Mouse (Mus musculus): Measurements from ENCODE around the gene Agbl4. TPM values are rescaled to one million over a fixed set of nuclear protein-coding genes. Genes with fewer than 3 reads are reported as not detected.

Gene Agbl4
- polyA plus RNA-seq, 2 experiments from 2014 or later: not detected

DNA sequence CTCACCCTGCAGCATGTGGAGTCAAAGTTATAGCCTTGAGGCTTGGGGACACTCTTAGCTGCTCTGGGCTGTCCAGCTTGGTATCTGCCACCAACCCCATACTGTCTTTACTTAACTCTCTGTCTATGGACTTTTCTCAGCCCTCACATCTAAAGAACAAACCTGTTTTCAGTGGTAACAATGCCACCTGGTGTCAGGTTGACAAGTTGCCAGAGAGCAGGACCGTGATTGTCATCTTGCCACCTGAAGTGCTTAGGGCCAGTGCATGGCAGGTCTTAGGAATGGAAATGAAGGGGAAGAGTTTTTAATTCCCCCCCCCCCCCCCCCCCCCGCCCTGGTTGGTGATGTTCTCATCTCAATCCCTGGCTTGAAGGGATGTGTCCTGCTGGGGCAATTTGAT, 1112.7 kb downstream of the Agbl4 start:
- no peak for ATAC-seq

DNA sequence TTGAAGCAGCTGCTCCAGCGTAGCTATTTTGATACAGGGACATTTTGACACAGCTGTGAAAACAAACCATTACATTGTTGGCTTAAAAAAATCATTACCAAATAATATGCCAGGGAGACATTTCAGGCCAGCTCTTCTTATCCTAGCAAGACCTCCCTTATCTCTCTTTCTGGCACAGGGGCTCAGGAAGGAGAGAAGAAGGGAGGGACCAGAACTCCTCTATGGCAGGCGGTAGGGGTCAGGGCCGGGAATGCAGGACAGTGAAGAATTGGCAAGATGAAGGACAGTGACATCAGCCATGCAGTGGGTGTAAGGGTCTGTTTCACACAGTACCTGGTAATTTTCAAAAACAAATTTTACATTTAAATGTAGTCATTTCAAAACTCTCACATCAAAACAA, 1116.5 kb downstream of the Agbl4 start:
- ATAC-seq: no peak

DNA sequence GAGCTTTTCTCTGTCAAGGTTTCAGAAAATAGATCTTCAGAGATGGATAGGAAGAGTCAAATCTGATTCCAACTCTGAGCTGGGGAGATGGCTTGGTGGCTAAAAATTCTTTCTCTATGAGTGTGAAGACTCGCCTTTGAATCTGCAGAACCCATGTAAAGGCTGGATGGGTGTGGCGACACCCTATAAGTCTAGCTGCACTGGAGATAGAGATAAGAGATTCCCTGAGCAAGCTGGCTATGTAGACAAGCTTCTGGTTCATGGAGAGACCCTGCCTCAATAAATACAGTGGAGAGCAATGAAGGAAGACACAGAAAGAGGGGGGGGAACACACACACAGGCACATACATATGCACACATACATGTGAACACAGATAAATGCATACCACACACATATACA, 1118.7 kb downstream of the Agbl4 start:
- no peak for ATAC-seq

DNA sequence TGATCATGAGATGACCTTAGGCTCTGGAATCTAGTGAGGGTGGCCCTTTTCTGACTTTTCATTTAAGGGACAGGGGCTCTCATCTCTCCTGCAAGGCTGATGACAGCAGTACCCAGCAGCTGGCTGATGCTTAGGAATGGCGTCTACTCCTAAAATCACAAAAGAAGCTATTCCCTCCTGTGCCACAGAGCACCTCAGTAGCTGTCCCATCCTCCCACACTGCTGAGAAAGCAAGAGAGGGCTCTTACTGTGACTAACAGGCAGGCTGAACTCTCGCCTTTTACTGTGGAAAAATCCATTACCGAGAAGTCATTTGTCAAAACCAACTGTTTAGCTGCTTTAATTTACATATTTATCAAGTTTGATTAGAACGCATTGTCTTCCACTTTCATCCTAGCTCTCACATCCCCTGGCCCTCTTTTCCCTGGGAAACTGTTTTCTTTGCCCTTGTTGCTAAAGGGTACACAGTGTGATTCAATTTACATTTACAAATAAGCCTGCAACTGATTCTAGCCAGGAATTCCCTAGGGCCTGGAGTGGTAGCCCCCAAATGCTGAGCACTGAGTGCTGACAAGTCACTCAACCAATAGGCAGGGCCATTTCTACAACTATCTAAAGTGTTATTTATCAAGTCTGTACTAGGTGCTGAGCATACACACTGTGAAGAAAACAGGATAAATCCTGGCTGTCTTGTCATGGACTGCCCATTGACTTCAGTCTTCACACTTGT, 1119.8 kb downstream of the Agbl4 start:
- ATAC-seq: no peak

DNA sequence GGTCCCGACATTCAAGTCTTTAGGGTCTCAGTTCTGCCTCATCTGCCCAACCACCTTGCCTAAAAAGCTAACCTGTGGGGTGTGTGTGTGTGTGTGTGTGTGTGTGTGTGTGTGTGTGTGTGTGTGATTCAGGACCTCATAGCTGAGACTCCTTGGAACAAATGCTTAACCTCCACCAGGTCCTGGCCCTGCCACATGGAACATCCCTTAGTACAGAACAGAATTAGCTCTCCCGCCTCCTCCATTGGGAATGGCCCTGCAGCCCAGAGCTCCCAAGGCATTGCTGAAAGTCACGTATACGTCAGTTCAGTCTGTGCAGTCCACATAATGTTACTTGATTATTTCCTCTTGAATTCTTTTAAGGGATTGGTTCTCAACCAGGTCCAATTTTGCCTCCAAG, 1120.7 kb downstream of the Agbl4 start:
- no peak for ATAC-seq

DNA sequence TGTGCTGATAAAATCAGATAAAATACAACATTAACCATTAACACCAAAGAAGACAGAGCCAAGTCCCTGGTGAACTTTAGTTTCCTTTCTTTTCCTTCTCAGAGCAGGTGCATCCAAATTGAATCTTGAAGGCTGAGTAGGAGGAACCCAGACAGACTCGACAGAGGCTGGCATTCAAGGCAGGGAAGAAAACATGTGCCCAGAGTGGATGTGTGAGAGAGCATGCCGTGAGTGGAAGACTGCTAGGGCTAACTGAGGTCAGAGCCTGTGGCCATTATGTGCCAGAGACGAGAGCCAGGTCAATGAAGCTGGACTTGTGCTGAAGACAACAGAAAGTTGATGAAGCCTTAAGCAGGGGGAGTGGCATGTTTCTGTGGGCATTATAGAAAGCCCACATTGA, 1121.8 kb downstream of the Agbl4 start:
- no peak for ATAC-seq

DNA sequence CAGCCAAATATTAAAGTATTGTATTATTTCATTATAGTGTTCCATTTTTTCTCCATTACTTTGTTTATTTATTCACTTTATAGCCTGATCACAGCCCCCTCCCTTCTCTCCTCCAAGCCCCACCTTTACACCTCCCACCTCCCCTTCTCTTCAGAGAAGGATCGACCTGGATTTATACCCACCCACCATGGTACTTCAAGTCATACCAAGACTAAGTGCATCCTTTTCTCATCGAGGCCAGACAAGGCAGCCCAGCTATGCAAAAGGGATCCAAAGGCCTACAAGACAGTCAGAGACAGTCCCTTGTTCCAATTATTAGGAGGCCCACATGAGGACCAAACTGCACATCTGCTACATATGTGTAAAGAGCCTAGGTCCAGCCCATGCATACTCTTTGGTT, 1122.5 kb downstream of the Agbl4 start:
- ATAC-seq: no peak

DNA sequence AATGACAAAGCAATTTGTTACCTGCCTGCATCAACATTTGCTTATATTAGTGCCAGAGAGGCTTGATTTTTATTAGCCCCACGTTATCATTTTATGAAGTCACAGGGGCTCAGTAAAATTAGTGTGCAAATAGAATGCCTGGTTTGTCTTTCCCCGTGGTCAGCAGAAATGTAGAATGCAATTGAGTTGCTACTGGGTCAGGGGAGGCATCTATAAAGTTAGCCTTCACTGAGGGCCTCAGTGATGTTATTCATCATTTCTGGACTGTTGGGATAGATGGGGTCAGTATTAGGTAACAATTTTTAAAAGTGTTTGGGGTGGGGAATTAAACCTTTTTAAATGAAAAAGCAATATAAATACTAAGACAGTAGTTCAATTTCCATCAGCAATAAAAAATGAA, 1125.5 kb downstream of the Agbl4 start:
- no peak for ATAC-seq

DNA sequence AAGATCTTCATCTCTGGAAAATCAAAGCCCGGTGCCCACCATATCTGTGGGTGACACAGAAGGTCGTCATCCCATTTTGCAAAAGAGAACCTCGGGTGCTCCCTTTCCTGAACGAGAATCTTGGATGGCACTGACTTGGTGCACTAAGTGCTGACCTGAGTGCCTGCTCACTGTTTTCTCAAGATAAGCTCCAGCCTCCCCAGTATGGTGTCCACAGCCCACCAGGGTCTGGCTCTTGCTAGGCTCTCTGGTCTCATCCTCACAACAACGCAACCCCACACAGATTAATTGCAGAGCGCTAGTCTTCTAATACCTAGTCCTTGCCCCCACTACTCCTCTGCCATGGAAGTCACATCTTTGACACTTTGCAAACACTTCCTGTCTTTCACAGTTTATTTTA, 1131.5 kb downstream of the Agbl4 start:
- ATAC-seq: no peak

DNA sequence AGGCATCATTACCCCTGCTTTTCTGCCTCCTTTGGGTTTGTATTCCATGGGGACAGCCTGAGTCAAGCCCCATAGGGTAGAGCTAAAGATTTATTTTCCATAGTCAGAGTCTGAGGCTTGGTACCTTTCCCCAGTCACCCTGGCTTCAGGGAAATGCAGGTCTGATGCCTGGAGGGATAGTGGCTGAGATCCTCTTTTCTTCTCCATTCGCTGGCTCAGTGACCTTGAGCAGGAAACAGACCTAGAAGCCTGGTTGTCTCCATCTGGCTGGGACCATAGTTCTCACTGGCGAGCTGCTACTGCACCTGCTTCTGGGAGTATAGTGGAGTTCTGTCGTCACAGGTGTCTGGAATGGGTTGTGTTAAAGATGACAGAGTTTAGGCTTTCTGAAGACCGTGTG, 1132.5 kb downstream of the Agbl4 start:
- no peak for ATAC-seq

DNA sequence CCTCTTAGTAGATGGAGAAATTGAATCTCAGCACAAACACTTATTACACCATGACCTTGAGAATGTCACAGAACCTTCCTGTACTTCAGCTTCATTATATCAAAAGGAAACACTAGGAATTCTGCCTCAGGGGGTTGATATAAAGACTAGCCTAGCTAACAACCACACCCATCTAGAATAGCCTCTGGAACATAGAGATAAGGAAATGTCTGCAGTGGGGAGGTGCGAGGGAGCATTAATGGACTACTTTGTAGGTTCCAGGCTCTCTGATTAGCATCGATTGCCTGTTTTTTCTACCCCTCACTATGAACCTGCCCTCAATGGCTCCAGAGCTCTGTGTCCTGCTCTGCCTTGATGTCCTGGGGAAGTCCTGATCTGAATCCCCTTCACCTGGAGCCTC, 1133.1 kb downstream of the Agbl4 start:
- no peak for ATAC-seq

DNA sequence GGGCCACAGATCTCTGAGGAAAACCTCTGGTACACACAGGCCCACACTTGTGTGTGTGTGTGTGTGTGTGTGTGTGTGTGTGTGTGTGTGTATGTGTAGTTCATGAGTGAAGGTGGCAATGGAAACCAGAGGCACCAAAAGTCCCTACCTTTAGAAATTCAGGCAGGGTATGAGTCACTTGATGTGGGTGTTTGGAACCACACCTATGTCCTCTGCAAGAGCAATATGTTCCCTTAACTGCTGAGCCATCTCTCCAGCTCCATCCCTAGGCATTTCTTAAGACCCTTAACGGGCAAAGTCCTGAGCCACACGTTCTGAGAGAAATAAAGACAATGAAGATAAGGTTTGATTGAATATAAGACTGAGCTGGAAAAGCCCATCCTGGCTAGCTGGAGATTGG, 1147.2 kb downstream of the Agbl4 start:
- ATAC-seq: no peak

DNA sequence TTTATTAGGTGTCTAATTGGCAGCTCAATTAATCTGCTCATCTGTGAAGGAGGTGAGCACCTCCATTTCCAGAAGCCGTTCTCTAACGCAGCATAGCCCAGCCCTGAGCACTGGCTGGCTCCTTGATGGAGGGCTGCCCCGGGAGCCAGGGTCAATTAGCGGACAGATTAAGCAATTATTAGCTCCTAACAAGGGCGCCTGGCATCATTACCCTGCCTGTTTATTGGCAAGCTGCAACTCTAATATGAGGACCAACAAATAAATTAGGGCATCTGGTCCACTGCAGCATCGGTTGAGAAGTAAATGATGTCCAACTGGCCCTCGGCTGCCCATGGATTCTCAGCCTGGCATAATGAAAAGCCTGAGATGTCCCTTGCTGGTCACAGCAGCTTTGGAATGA, 1148.5 kb downstream of the Agbl4 start:
- no peak for ATAC-seq

DNA sequence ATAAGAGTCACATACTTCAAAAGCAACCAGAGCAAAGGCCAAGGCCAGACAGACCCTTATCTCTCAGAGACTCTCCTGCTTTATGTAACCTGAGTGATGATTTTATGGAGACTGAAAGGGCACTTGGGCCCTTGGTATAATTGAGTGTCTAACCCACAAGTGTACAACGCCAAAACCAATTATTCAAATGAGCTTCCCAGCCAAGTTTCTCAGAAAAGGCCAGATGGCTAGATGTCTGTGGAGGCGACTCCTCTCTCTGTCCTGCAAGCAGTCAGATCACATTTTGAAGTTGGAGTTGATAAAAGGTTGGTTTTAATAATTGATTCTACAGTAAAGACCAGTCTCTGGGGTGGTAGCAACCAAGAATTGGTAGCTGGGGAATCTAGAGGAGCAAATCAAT, 1158.0 kb downstream of the Agbl4 start:
- ATAC-seq: no peak

DNA sequence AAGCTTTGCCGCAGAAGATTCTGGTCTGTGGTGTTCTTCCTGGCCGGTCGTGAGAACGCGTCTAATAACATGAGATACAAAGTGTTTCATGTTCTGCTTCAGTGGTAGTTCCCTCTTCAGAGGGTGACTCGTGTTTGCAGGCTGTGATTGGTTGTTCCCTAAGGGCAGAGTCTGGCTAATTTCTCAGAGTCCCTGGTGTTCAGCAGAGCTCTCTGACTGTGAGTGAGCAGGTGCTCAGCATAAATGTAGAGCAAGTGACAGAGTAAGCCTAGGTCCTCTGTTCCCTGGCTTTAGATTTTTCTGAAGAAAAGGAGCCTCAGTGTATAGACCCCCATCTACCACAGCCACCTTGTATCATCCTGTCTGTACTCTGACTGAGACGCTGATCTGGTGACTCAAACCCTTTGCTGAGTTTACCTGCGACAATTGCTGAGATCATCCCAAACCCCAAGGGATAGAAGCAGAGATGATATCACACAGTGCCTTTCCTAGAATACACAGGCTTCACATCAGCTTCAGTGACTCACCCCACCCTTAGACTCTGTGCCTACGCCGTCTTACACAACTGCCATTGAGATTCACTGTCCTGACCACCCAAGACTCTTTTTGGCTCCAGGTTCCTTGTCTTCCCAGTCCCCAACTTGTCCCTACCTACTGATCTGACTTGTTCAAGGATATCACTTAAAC, 1179.8 kb downstream of the Agbl4 start:
- ATAC-seq: no peak

DNA sequence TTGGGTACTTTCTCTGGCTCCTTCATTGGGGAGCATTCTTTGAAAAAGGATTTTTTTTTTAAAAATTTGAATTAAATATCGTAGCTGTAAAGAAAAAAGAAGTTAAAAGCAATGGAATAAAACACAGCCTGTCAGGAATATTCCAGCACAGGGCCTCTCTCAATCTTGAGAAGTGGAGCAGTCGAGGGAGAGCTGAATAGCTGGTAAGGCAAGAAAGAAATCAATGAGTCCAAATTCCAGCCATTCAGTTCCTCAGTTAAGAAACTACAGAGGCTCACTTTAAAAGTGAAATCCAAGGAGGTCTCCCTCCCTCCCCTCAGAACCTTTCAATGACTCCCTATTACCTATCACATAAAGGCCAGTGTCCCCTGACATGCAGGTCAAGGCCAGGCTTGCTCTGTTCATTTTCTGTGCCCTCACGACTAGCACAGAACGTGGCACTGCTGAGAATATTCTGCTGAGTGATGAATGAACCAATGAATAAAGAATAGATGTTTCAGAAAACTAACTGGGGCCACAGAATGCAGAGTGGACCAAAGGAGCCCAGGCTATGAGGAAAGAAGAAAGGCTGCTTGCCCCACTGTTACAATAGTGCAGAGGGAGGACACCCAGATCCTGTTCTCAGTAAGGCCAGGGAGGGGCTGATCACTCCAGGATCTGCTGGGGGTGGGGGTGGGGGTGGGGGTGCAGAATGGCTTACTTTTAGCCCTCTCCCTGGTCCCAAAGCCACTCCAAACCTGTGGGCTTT, 1181.8 kb downstream of the Agbl4 start:
- ATAC-seq: no peak

DNA sequence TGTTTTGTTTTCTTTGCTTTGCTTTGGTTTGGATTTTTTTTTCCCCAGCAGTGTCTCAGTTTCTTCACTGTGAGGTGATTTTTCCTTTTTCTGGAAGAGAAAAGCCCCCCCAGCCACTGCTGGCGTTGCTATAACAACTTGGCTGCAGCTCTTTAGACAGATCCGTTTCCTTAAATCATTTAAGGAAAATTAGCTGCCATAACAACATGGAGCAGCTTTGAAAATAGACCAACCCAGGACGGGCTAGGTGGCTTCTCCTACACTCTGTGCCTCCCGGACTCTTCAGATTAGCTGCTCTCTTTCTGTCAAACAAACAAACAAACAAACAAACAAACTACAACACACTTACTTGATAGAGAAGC, 1182.4 kb downstream of the Agbl4 start:
- no peak for ATAC-seq

DNA sequence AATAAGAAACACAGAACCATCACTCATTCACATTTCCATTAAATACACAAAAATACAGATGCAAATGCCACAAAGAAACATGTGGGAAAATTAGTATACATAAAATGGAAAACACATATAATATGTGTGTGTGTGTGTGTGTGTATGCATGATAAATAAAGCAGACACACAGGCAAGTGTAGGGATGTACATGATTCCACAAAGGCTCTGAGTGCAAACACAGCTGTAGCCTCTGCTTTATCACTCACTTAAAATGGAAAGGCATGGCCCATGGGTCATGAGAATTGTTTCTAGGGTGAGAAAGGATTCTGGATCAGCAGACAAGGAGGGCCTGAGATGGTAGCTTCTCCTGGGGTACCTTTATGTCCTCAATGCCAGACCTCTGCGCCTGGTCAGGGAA, 1182.8 kb downstream of the Agbl4 start:
- ATAC-seq: no peak

DNA sequence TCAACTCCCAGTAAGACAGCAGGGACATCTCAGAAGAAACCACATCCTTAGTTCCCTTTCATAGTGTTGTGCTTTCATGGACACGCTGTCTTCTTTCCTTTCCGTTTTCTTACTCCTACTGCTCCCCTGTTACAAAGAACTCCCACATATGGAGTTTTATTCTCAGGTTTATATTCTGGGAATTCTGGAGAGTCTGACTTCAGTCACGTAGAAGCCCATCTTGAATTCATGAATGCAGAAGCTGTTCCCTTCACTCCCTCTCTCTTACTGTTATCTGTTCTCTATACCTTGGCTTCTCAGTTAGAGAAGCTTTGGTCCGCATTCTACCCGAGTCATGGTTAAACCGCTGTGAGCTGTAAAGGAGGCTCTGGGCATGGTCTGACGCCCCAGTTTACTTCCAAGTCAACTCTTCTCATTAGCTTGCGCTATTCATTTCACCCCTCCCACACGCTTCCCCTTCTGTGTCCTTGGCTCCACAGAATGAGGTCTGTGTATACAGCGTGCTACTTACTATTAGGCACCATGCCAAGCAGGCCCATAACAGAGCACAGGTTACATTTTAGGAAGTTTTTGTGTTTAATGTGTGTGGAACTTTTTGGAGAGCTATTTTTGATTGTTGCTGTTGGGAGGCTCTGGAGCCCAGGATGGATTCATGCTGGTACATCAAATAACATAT, 1186.2 kb downstream of the Agbl4 start:
- ATAC-seq: no peak

DNA sequence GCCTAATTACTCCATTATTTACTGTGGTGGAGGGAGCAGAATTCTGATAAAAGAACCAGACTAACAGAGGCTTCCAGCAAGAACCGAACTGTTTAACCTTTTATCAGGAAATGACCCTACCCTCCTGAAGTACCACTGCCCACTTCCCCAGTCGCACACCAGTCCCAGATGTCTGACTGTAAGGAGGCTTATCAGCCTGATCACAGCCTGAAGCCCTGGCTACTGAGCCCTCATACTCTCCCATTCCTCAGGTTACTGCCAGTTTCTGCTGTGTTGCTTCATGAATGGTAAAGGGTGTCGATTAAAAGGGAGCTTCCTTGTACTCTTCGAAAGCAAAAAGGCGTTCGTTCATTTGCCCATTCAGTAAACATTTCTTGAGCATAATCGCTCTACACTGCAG, 1186.8 kb downstream of the Agbl4 start:
- no peak for ATAC-seq

DNA sequence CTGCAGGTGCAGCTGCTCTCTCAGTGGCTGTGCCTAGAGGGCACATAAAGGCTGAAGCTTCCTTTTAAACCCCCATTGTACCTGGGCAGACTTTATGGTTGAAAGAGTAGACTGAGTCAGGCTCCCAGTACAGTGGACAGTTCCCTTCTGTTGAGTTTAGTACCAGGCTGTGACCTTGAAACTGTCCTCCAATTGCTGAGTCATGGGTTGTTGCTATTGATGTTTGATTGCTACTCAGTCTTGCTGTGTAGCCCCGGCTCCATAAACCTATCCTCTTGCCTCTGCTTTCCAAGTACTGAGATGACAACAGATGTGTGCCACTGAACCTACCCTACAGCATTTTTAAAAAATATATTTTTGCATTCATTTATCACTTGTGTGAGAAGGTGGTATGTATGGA, 1190.8 kb downstream of the Agbl4 start:
- no peak for ATAC-seq

DNA sequence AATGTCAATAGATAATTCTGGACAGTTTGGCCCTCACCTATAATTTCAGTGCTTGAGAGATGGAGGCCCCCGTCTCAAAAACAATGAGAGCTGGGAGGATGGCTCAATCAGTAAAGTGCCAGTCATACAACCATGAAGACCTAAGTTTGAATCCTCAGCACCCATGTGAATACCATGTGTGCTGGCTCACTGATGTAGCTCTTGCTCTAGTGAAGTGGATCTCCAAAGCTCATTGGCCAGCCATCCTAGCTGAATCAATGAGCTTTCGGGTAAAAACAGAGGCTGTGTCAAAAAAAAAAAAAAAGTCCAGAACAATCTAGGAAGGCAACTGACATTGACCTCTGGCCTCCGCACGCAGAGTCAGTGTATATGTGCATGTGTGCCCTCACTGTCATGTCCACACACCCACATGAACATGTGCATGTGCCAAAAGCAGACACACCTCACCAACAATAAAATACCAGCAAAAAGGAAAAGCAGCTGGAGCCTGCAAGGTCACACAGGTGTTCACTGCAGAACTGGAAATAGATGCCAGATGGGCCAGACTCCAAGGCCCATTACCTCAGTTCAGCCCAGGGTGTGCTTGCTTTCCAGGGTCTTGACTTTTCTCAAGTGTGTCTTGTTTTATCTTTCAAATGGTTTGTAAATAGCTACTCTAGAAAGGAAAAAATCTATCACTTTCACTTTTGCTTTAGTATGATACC, 1192.2 kb downstream of the Agbl4 start:
- ATAC-seq: no peak

Measured in activated CD4-positive, CD25-positive, alpha-beta regulatory T cell, adult 4 months (primary cell).